Mouse (Mus musculus): Measurements from ENCODE around the gene Nt5e.

Nt5e gene

GRCm38 (mm10) chr9:88346857-88347256, 19.9 kb downstream of the Nt5e start:
- DNase-seq (ENCODE audit: extremely low spot score) = no peak

- no peak for DNase-seq (ENCODE audit: extremely low spot score)
These were observed 21.6 kb downstream of the Nt5e start for GRCm38 (mm10) chr9:88348623-88349022.

DNA sequence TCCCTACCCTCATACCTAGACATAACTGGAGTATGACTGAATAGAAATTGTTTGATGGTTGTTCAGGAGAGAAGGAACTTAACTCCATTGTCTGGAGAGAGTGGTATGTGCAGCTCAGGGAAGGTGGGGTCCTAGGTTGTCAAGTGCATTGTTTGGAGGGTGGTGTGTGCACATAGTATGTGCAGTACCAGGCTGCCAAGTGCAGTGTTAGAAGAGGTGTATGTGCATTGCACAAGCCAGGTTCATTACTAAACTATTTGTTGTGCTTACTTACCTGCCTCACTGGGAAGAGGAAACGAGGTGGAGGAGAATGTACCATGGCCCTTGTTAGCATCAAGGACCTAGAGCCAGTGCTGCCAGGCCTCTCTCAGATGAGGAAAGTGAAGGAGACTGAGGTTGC, 23.3 kb downstream of the Nt5e start:
- DNase-seq (ENCODE audit: extremely low spot score) = no peak

- no peak for DNase-seq (ENCODE audit: extremely low spot score)
These were observed 24.2 kb downstream of the Nt5e start for GRCm38 (mm10) chr9:88351163-88351562.

DNA sequence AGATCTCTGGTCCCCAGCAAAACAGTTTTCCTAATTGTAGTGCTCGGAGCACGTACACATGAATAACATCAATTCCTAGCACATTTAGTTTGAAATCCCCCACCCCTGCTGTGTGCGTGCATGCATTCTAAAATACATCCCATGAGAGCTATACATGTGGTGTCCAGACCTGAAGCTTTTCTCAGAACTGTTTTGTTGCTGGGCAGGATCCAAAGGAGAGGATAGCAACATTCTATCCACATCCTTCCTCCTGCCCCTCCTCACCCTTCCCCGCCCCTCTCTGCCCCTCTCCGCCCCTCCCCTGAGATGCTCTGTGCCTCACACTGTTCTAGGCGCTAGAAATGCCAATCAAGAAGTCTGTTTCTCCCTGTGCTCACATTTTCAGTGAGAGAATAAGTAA, 25.7 kb downstream of the Nt5e start:
- DNase-seq (ENCODE audit: extremely low spot score) = no peak

- no peak for DNase-seq (ENCODE audit: extremely low spot score)
These were observed 26.5 kb downstream of the Nt5e start for GRCm38 (mm10) chr9:88353459-88353858.

GRCm38 (mm10) chr9:88357173-88357572, 30.2 kb downstream of the Nt5e start:
- DNase-seq (ENCODE audit: extremely low spot score) = no peak

GRCm38 (mm10) chr9:88359140-88359539, 32.1 kb downstream of the Nt5e start:
- DNase-seq (ENCODE audit: extremely low spot score) = no peak

DNA sequence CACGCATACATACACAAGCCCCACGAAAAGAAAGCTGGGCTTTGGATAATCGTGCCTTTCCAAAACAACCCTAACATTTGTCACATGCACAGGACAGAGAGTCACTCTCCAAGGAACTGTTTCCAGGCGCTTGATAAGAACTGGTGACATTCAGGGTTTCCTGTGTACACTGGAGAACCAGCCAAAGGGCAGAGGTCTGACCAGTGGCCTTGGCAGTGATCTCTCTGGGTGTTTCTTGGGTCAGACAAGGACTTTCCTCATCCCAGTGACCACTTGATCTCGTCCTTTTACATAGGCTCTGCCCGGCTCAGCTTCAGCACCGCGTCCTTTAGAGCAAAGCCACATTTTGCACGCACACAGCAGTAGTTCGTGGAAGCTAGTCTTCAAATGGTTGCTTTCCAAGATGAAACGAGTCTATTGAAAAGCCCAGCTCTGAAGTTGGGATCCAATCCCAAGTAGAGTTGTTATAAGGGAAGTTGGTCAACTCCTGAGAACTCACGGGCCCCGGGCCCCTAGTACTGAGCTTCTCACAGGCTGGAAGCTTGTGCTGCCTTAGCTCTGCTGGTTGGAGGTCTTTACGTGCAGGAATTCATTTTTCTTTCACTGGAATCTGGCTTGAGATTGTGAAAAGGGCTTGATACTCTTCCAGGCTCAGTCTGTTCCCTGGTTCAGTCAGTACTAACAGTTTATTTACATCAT, 34.4 kb downstream of the Nt5e start:
- no peak for DNase-seq (ENCODE audit: extremely low spot score)

- DNase-seq (ENCODE audit: extremely low spot score) = no peak
These were observed 35.3 kb downstream of the Nt5e start for GRCm38 (mm10) chr9:88362055-88362850.

- DNase-seq (ENCODE audit: extremely low spot score) = no peak
These were observed 36.1 kb downstream of the Nt5e start for GRCm38 (mm10) chr9:88363102-88363501.

- no peak for DNase-seq (ENCODE audit: extremely low spot score)
These were observed 39.3 kb downstream of the Nt5e start for GRCm38 (mm10) chr9:88366308-88366707.

DNA sequence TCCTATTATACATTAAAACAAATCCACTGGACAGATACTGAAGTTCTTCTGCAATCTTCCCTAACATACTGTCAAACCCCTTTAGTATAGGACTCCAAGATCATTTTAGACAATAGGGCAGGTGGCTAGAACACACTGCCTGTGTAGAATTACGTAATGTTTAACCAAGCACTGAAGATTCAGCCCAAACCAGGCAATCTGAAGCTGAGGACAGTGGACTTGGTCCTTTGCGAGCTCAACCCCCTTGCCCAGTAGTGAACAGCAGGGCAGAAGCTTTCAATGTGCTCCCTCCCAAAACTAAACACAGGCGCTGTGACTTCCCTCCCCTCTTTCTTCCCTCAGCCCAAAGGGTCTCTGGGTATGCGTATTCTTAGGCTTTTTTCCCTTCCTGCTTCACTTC, 39.8 kb downstream of the Nt5e start:
- no peak for DNase-seq (ENCODE audit: extremely low spot score)

- DNase-seq (ENCODE audit: extremely low spot score) = no peak
These were observed 40.3 kb downstream of the Nt5e start for GRCm38 (mm10) chr9:88367322-88367721.

DNA sequence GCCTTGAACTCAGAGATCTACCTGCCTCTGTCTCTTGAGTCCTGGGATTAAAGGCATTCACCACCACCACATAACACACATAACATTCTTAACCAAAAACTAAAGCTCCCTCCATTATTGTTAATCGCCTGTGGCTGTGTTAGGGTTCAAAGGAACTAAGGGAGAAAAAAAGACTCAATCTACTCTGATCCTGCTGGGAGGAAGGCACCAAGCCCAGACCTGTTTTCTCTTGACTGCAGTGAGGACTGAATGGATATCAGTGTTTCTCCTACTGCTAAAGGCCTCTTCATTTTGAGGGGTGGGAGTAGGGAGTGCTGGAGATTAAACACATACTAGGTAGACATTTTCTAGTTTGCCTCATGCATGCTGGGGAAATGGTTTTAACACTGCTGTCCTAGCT, 40.8 kb downstream of the Nt5e start:
- DNase-seq (ENCODE audit: extremely low spot score) = no peak

DNA sequence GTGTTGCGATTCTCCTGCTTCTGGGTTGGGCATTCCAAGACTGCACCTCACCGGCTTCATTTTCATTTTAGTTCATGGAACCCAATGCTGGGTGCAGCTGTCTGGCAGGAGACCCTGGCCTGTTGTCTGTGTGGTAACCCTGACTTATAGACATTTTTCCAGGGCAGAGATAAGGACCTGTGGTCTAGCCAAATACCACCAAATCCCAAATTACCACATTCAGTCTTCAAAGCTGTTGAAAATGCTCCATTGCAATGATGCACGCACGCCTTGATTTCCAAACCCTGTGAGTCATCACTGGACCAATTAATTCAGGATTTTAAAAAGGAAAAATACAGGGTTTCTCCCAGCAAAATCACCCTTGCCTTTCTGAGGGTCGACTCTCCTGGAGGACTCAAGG, 41.5 kb downstream of the Nt5e start:
- DNase-seq (ENCODE audit: extremely low spot score) = no peak

GRCm38 (mm10) chr9:88369666-88370065, 42.7 kb downstream of the Nt5e start:
- no peak for DNase-seq (ENCODE audit: extremely low spot score)

DNA sequence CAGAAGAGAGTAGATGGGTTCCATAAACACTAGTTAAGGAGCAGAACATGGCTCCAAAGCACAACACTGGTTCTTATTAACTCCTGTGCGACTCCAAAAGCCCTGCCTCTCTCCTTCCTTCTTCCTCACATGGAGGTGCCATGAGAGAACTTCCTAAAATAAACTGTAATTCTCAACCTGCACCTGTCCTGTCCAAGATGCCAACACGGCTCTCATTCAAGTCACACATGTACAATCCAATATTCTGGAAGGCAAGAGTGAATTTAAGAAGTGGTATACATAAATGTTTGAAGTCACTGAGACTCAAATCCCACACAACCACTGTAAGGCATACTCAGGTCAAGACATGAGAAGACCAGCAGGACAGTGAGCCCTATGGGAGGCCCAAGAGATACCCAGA, 44.2 kb downstream of the Nt5e start:
- DNase-seq (ENCODE audit: extremely low spot score) = no peak

GRCm38 (mm10) chr9:88373001-88373400, 46.0 kb downstream of the Nt5e start:
- DNase-seq (ENCODE audit: extremely low spot score) = no peak

DNA sequence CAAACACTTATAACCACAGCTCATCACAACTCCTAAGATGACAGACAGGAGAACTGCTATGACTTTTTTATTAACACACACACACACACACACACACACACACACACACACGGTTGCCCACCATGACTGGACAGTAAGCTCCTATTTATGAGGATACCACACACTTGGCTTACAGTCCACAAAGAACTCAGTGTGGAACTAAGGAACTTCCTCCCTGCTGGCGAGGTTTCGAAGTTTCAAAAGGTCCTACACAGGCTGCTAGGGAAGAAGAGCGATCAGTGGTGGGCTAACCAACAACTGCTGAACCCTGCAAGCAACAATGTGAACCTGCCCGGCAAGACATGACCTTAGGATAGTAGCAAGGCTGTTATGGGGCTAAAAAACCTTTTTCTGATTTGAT, 50.5 kb downstream of the Nt5e start:
- DNase-seq (ENCODE audit: extremely low spot score) = no peak

- DNase-seq (ENCODE audit: extremely low spot score) = no peak
These were observed 52.1 kb downstream of the Nt5e start for GRCm38 (mm10) chr9:88379057-88379456.

- DNase-seq (ENCODE audit: extremely low spot score) = no peak
These were observed 53.1 kb downstream of the Nt5e start for GRCm38 (mm10) chr9:88380076-88380475.

DNA sequence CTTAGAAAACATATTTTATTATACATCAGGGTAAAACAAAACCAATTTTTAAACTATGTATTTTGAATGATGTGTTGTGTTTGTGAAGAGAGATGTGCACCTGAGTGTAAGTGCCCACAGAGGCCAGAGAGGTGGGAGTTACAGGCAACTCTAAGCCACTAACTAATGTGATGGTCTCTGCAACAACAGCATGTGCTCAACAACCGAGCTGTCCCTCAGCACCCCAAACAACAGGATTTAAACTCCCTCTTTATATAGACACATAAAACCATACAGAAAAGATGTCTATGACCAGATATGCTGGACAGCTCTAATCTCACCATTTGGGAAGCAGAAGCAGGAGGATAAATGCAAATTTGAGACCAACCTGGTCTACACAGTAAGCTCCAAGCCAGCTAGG, 53.5 kb downstream of the Nt5e start:
- DNase-seq (ENCODE audit: extremely low spot score) = no peak

Measured in embryo, embryonic 9.5 days (tissue).